Mouse (Mus musculus) embryonic stem cell, embryonic (primary cell): ENCODE data around the gene Pxylp1.

Experiments used
- CTCF ChIA-PET, 4 experiments: fragments of 300-600 bp in 2 of 4; fragments of 350-600 bp in 2 of 4; sonication (Branson Sonifier 250); formaldehyde crosslinking; loops; one replicate each; lab custom pipeline; 2022; ENCODE audit warnings: inconsistent platforms in 2 of 4; lab: Charles Lee
- POLR2A ChIA-PET, 4 experiments: fragments of 300-600 bp in 2 of 4; fragments of 350-600 bp in 2 of 4; sonication (Branson Sonifier 250); formaldehyde crosslinking; loops; one replicate each; lab custom pipeline; 2022; ENCODE audit warnings: antibody characterized with exemption in 4 of 4, inconsistent platforms in 1 of 4; lab: Charles Lee

Pxylp1 gene

GRCm38 (mm10) chr9:96899717-96900116 lies 7.2 kb upstream of the Pxylp1 start:
- CTCF ChIA-PET = interaction anchor here in 2 of 4 experiments (1.8 to 2.4 kb wide), 2 partner anchors 11 kb away, joined by 9 to 15 read pairs; no protein-coding TSS in a partner anchor
- POLR2A ChIA-PET = interaction anchor here in 1 of 4 experiments (1.5 kb wide), 1 partner anchor 11 kb away, joined by 5 read pairs; no protein-coding TSS in a partner anchor

GRCm38 (mm10) chr9:96899004-96899403 lies 6.5 kb upstream of the Pxylp1 start:
- ChIA-PET POLR2A (interaction anchor here in 1 of 4 experiments (0.6 to 1.5 kb wide), 3 partner anchors 10 to 212 kb away, joined by 3 to 5 read pairs (median 3); partner anchors contain the start of gene Slc25a36), CTCF (interaction anchor here in 2 of 4 experiments (0.7 to 1.8 kb wide), 3 partner anchors 9 to 15 kb away, joined by 3 to 9 read pairs (median 4); no protein-coding TSS in a partner anchor)

GRCm38 (mm10) chr9:96896690-96897089 lies 4.2 kb upstream of the Pxylp1 start:
- ChIA-PET CTCF (interaction anchor here in 1 of 4 experiments (1.0 to 1.2 kb wide), 2 partner anchors 10 to 20 kb away, joined by 3 read pairs; no protein-coding TSS in a partner anchor), POLR2A (no interaction called here)

GRCm38 (mm10) chr9:96893582-96893981 lies 1.1 kb upstream of the Pxylp1 start:
- CTCF ChIA-PET = no interaction called here
- POLR2A ChIA-PET = no interaction called here

- ChIA-PET CTCF (no interaction called here), POLR2A (no interaction called here)
Observed at GRCm38 (mm10) chr9:96891341-96892330, 833 bp downstream of the Pxylp1 start.

GRCm38 (mm10) chr9:96890756-96891155 lies 1.7 kb downstream of the Pxylp1 start:
- POLR2A ChIA-PET = interaction anchor here in 1 of 4 experiments (1.0 to 1.9 kb wide), 2 partner anchors 10 to 23 kb away, joined by 3 to 7 read pairs; no protein-coding TSS in a partner anchor
- CTCF ChIA-PET = interaction anchor here in 1 of 4 experiments (2.0 kb wide), 1 partner anchor 13 kb away, joined by 10 read pairs; no protein-coding TSS in a partner anchor

- CTCF ChIA-PET = interaction anchor here in 3 of 4 experiments (1.4 to 2.6 kb wide), 11 partner anchors 12 to 221 kb away, joined by 3 to 21 read pairs (median 10); no protein-coding TSS in a partner anchor
- POLR2A ChIA-PET = interaction anchor here in 3 of 4 experiments (0.9 to 1.9 kb wide), 7 partner anchors 9 to 221 kb away, joined by 3 to 7 read pairs (median 5); no protein-coding TSS in a partner anchor
Observed at GRCm38 (mm10) chr9:96890266-96890665, 2.2 kb downstream of the Pxylp1 start.

- ChIA-PET POLR2A (interaction anchor here (0.6 to 1.9 kb wide), 47 partner anchors 10 to 935 kb away, joined by 3 to 16 read pairs (median 4); partner anchors contain the start of genes Gm28729 (in 1 of the 4), Slc25a36 (in 1 of the 4) and Xrn1 (in 1 of the 4)), CTCF (interaction anchor here (0.5 to 2.6 kb wide), 92 partner anchors 10 to 879 kb away, joined by 3 to 21 read pairs (median 4); partner anchors contain the start of genes Slc25a36 (in 1 of the 4) and Spsb4 (in 1 of the 4))
Observed at GRCm38 (mm10) chr9:96889345-96890021, 3.0 kb downstream of the Pxylp1 start.

- CTCF ChIA-PET = interaction anchor here (0.5 to 2.6 kb wide), 92 partner anchors 10 to 577 kb away, joined by 3 to 21 read pairs (median 4); partner anchors contain the start of genes Slc25a36 (in 1 of the 4) and Spsb4 (in 1 of the 4)
- POLR2A ChIA-PET = interaction anchor here (0.7 to 1.9 kb wide), 45 partner anchors 10 to 934 kb away, joined by 3 to 16 read pairs (median 4); partner anchors contain the start of genes Gm28729 (in 1 of the 4), Slc25a36 (in 1 of the 4) and Xrn1 (in 1 of the 4)
Observed at GRCm38 (mm10) chr9:96888742-96889344, 3.6 kb downstream of the Pxylp1 start.

GRCm38 (mm10) chr9:96887954-96888353 lies 4.5 kb downstream of the Pxylp1 start:
- CTCF ChIA-PET = interaction anchor here in 2 of 4 experiments (0.5 to 2.6 kb wide), 10 partner anchors 8 to 218 kb away, joined by 3 to 21 read pairs (median 10); no protein-coding TSS in a partner anchor
- POLR2A ChIA-PET = interaction anchor here in 2 of 4 experiments (1.4 to 1.7 kb wide), 5 partner anchors 10 to 226 kb away, joined by 5 to 9 read pairs (median 5); no protein-coding TSS in a partner anchor

- CTCF ChIA-PET = interaction anchor here in 1 of 4 experiments (0.5 kb wide), 1 partner anchor 8 kb away, joined by 3 read pairs; no protein-coding TSS in a partner anchor
- POLR2A ChIA-PET = no interaction called here
Observed at GRCm38 (mm10) chr9:96887492-96887891, 5.0 kb downstream of the Pxylp1 start.

GRCm38 (mm10) chr9:96885781-96886180 lies 6.7 kb downstream of the Pxylp1 start:
- CTCF ChIA-PET = interaction anchor here (0.5 to 2.7 kb wide), 21 partner anchors 11 to 394 kb away, joined by 3 to 8 read pairs (median 4); no protein-coding TSS in a partner anchor
- POLR2A ChIA-PET = interaction anchor here in 3 of 4 experiments (0.5 to 1.5 kb wide), 5 partner anchors 10 to 160 kb away, joined by 3 to 4 read pairs (median 4); no protein-coding TSS in a partner anchor

GRCm38 (mm10) chr9:96882496-96883265 lies 9.8 kb downstream of the Pxylp1 start:
- CTCF ChIA-PET = interaction anchor here in 3 of 4 experiments (0.5 to 1.7 kb wide), 6 partner anchors 10 to 1628 kb away, joined by 3 to 6 read pairs (median 3); no protein-coding TSS in a partner anchor
- POLR2A ChIA-PET = interaction anchor here in 2 of 4 experiments (0.6 to 1.0 kb wide), 3 partner anchors 22 to 88 kb away, joined by 3 read pairs; no protein-coding TSS in a partner anchor

GRCm38 (mm10) chr9:96881901-96882300 lies 10.6 kb downstream of the Pxylp1 start:
- ChIA-PET POLR2A (interaction anchor here in 2 of 4 experiments (0.6 to 0.7 kb wide), 2 partner anchors 31 to 34 kb away, joined by 3 to 5 read pairs; no protein-coding TSS in a partner anchor), CTCF (interaction anchor here in 2 of 4 experiments (0.6 to 1.0 kb wide), 3 partner anchors 9 to 304 kb away, joined by 3 to 4 read pairs (median 4); no protein-coding TSS in a partner anchor)

GRCm38 (mm10) chr9:96879024-96879423 lies 13.4 kb downstream of the Pxylp1 start:
- POLR2A ChIA-PET = interaction anchor here in 2 of 4 experiments (1.1 to 3.6 kb wide), 3 partner anchors 10 to 357 kb away, joined by 3 to 16 read pairs (median 6); no protein-coding TSS in a partner anchor
- CTCF ChIA-PET = interaction anchor here (0.5 to 2.6 kb wide), 6 partner anchors 10 to 755 kb away, joined by 3 to 17 read pairs (median 3); no protein-coding TSS in a partner anchor
